Mouse (Mus musculus) small intestine, adult 2 months (tissue): ENCODE data around the gene Tnfaip8l2. TPM values are rescaled to one million over a fixed set of nuclear protein-coding genes. Genes with fewer than 3 reads are reported as not detected.
"Not testable (repeated sequence)": the region's sequence is repeated elsewhere in the genome, so short reads cannot be mapped to it uniquely, and the experiment has no call there.

Experiments
- H3K27ac ChIP-seq: fragments of 200-500 bp; 2 replicates; pipeline ENCODE4 v1.5.1; 2012; ENCODE audit warnings: low read depth, low read length, control low read depth, inconsistent platforms; ENCODE audit not compliant: insufficient read depth
- H3K27me3 ChIP-seq: fragments of 200-500 bp; 2 replicates; pipeline ENCODE4 v1.6.1; 2012; ENCODE audit warnings: mild to moderate bottlenecking, moderate library complexity, low read length, inconsistent platforms; ENCODE audit not compliant: control insufficient read depth, insufficient read depth
- H3K36me3 ChIP-seq: fragments of 200-500 bp; 2 replicates; pipeline ENCODE4 v1.6.1; 2012; ENCODE audit warnings: mild to moderate bottlenecking, low read length, control low read depth, inconsistent platforms; ENCODE audit not compliant: control insufficient read depth, insufficient read depth
- H3K4me1 ChIP-seq: fragments of 200-500 bp; 2 replicates; pipeline ENCODE4 v1.6.1; 2012; ENCODE audit warnings: low read length, inconsistent platforms, mixed read lengths; ENCODE audit not compliant: control insufficient read depth, insufficient read depth, insufficient read length
- H3K4me3 ChIP-seq: fragments of 200-500 bp; 2 replicates; pipeline ENCODE4 v1.5.1; 2012; ENCODE audit warnings: low read depth, mild to moderate bottlenecking, control low read depth, inconsistent platforms, low read length, moderate library complexity
- CTCF ChIP-seq: fragments of 200-500 bp; IDR thresholded peaks from 2 replicates; pipeline ENCODE4 v1.5.1; 2012; ENCODE audit warnings: low read depth, mild to moderate bottlenecking, control low read depth, inconsistent platforms, low read length, moderate library complexity, mixed read lengths; ENCODE audit not compliant: insufficient replicate concordance, insufficient read length; ENCODE audit errors: extremely low read depth
- POLR2A ChIP-seq: fragments of 200-500 bp; IDR thresholded peaks from 2 replicates; pipeline ENCODE4 v1.6.1; 2012; ENCODE audit warnings: low read depth, mild to moderate bottlenecking, control low read depth, inconsistent platforms, low read length, moderate library complexity
- WGBS: fragments of 180-500 bp; shearing (Covaris S2); methylation state at CpG from one replicate; pipeline ENCODE4 v1.1.7; 2018; 5-methylcytosine and 5-hydroxymethylcytosine counted together
- polyA plus RNA-seq: library from polyadenylated mRNA; depleted of rRNA; stranded (reverse); fragments of >200 nt; gene quantifications from 2 replicates; pipeline ENCODE4 v1.2.3, GENCODE M21; 2012

Gene Tnfaip8l2
- polyA plus RNA-seq, 1 experiment = 52.3 TPM

DNA sequence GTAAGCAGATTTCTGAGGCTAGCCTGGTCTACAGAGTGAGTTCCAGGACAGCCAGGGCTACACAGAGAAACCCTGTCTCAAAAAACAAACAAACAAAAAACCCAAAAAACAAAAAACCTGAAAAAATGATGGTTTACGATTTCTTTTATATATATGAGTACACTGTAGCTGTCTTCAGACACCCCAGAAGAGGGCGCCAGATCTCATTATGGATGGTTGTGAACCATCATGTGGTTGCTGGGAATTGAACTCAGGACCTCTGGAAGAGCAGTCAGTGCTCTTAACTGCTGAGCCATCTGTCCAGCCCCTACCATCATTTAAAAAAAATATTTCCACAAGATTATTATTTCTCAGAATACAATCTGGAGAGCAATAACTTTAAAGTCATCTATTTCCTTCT lies 9.8 kb downstream of the Tnfaip8l2 start:
- not testable (repeated sequence) for H3K27ac ChIP-seq, H3K4me3 ChIP-seq, H3K27me3 ChIP-seq, H3K4me1 ChIP-seq
- TF ChIP-seq CTCF = peak; percentile 22; the same call in 1 of the 2 replicates
- WGBS = 98% methylated on average over 2 of the region's 2 CpGs
- H3K36me3 ChIP-seq = peaks cover 21% of the 10 kb centered on the region

DNA sequence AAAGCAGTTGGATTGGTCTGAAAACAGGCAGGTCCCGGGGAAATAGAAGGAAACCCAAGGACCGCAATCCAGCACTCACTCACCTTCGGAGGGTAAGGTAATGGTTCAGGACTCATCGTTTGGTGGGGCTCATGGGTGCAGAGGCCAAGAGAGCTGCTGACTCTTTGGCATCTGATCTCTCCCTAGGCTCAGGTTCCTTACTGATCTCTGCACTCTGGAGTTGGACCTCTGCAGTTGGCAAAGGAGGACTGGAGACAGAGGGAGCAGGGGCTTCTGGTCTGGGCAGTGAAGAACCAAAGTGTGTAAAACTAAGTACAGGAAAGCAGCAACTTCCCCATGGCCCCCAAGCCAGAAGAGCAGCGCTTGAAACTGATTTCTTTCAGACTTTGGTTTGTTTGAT lies 12.1 kb downstream of the Tnfaip8l2 start:
- no peak for TF ChIP-seq POLR2A
- TF ChIP-seq CTCF = no peak
- H3K27ac ChIP-seq = no peak overlapping the region

DNA sequence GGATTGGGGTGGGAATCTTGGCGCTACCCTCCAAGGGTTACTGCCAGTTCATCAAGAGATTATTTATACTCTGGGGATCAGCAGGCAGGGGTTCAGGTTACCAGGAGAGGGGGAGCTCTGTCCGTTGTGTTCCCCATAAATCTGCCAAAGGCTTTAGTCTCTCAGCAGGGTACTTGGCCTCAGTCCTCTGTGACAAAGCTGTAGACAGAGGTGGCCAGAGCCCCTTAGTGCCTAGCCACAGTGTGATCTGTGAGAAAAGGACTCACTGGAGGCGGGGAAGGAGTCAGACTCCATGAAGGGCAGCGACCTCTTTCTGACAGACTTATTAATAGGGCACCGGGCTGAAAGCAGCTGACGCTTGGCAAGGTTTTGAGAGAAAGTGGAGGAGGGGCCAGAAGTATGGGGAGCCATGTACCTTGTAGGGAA lies 12.9 kb downstream of the Tnfaip8l2 start:
- H3K27ac ChIP-seq = no peak overlapping the region
- WGBS = 81% methylated on average over 6 of the region's 6 CpGs
- TF ChIP-seq CTCF (no peak), POLR2A (no peak)
- H3K4me1 ChIP-seq = peaks cover 3% of the 10 kb centered on the region; the same call in 1 of the 2 replicates
- H3K27me3 ChIP-seq = no peaks in the 10 kb centered on the region
- no peak overlapping the region for H3K4me3 ChIP-seq
- peaks cover 22% of the 10 kb centered on the region for H3K36me3 ChIP-seq

More for the DNA sequence above, 12.1 kb downstream of the Tnfaip8l2 start:
- WGBS = 84% methylated on average over 5 of the region's 5 CpGs
- Histone ChIP-seq H3K4me1 (peaks cover 3% of the 10 kb centered on the region; the same call in 1 of the 2 replicates), H3K27me3 (no peaks in the 10 kb centered on the region), H3K4me3 (no peak overlapping the region), H3K36me3 (peaks cover 22% of the 10 kb centered on the region)

DNA sequence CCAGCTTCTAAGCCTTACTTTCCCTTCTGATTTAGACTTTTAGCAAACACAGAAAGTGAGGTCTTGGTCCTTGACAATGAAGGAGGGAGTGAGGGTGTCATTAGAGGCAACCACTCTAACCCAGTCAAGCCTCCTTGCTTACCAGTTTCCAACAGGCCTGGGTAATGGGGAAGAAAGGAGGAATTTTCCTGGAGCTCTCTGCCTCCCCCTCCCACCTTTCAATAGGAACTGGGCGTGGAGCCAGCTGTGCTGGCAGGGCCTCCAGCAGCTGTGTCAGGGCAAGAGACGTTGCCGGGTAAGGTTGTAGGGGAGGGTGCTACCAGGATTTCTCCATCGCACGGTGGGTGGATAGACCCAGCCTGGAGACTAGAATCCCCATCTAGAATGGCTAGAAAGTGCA lies 17.2 kb downstream of the Tnfaip8l2 start:
- no peak for TF ChIP-seq CTCF
- TF ChIP-seq POLR2A = no peak
- no peaks in the 10 kb centered on the region for H3K27me3 ChIP-seq
- WGBS = 8% methylated on average over 5 of the region's 5 CpGs
- peaks cover 35% of the 10 kb centered on the region for H3K36me3 ChIP-seq
- no peaks in the 10 kb centered on the region for H3K4me1 ChIP-seq
- no peak overlapping the region for H3K27ac ChIP-seq
- no peak overlapping the region for H3K4me3 ChIP-seq

DNA sequence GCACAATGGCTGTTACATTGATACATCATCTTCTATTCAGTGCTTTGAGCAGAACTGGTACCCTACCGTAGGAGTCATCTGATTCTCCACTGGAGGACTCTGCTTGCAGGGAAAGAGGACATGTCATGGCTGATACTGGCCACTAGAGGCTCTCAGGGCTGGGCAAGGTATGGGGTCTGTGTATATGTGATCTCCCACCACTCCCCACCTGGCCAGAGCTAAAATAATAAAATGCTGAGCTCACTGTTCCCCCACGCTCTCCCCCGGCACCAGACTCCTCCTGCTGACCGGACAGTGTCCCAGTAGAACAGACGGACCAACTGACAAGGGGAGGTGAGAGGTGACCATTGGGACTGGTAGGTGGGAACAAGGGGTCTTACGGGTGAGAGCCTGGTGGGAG lies 17.9 kb downstream of the Tnfaip8l2 start, which contains the start of gene Tmod4:
Tmod4 (plus strand) TSS at position 231 of the 400 bp plus-strand sequence.
- Histone ChIP-seq H3K36me3 (peaks cover 37% of the 10 kb centered on the region), H3K4me3 (no peak within 1 kb of the TSS), H3K4me1 (no peaks in the 10 kb centered on the region), H3K27me3 (no peaks in the 10 kb centered on the region), H3K27ac (no peak within 1 kb of the TSS)
- 66% methylated on average over 6 of the region's 6 CpGs for WGBS
- TF ChIP-seq CTCF (peak; percentile 50; the same call in 1 of the 2 replicates), POLR2A (no peak)

DNA sequence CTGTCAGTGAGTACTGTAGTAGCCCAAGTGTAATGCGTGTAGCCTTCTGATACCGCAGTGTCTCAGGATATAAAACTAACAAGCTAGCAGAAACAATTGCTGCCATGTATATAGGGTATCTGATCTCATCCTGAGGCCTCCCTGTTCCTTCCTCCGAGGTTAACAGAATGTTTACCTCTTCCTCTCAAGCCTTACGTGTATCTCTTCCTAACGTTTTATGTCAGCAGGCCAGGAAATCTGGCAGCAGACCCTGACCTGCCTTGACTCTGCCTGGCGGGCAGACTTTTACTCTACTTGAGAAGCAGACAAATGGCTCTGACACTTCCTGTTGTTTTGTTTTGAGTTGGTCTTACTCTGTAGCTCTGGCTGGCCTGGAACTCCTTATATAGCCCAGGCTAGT lies 20.6 kb downstream of the Tnfaip8l2 start:
- TF ChIP-seq CTCF = no peak
- no peak for TF ChIP-seq POLR2A
- no peak overlapping the region for H3K27ac ChIP-seq

DNA sequence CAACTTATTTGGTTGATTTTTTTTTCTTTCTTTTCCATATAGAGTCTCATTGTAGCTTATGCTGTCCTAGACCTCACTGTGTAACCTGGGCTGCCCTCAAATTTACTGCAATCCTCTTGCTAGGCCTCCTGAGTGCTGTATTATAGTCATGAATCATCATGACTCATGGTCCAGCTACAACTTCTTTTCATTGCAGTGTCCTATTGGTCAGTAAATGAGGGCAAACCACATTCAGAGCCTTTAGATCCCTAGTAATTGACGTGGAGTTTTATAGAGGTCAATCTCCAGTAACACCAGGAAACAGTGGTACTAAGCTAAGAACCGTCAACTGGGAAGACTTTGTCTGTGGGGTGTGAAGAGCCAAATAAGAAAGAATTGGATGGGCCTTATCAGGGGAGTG lies 24.4 kb downstream of the Tnfaip8l2 start:
- WGBS = 66% methylated on average over 2 of the region's 2 CpGs
- Histone ChIP-seq H3K36me3 (peaks cover 49% of the 10 kb centered on the region), H3K4me1 (peaks cover 2% of the 10 kb centered on the region; the same call in 1 of the 2 replicates), H3K27ac (0 out of 2 replicates have a peak overlapping the region, but pooled peaks have one; percentile 23), H3K27me3 (no peaks in the 10 kb centered on the region), H3K4me3 (no peak overlapping the region)
- TF ChIP-seq CTCF (no peak), POLR2A (no peak)

More for the DNA sequence above, 20.6 kb downstream of the Tnfaip8l2 start:
- H3K4me3 ChIP-seq = no peak overlapping the region
- H3K27me3 ChIP-seq = no peaks in the 10 kb centered on the region
- H3K36me3 ChIP-seq = peaks cover 44% of the 10 kb centered on the region
- H3K4me1 ChIP-seq = peaks cover 2% of the 10 kb centered on the region; the same call in 1 of the 2 replicates
- WGBS = 77% methylated on average over 6 of the region's 6 CpGs
